Mouse (Mus musculus) brain, adult 2 months (tissue): Measurements from ENCODE around the gene Tceal7.
"Not testable (repeated sequence)": the region's sequence is repeated elsewhere in the genome, so short reads cannot be mapped to it uniquely, and the experiment has no call there.

Experiments used
- DNase-seq: peaks from one replicate; pipeline ENCODE4 v3.0.0; 2011; ENCODE audit warnings: low read depth, low spot score

Gene Tceal7

GRCm38 (mm10) chrX:136245521-136246071 is 31.0 kb downstream of the Tceal7 start:
- peak; percentile 62 for DNase-seq

GRCm38 (mm10) chrX:136248811-136249210 is 34.2 kb downstream of the Tceal7 start:
- DNase-seq = no peak

DNA sequence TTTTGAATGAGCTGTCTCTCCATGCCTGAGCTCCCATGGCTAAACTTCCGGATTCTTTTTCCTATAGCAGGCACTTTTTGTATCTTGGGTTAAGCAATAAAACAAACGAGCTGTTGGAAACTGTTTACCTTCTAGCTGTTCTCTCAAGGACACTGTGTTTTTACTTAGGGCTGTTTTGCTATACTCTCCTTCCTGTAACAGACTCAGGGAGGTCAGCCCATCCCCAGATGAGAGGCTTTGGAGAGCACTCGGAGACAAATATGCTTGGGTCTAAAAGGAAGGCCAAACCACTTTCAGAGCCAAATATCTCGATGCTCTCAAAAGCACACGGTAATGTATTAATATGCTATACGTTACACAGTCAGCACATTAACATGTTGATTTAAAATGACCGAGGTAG is 35.1 kb downstream of the Tceal7 start:
- no peak for DNase-seq

DNA sequence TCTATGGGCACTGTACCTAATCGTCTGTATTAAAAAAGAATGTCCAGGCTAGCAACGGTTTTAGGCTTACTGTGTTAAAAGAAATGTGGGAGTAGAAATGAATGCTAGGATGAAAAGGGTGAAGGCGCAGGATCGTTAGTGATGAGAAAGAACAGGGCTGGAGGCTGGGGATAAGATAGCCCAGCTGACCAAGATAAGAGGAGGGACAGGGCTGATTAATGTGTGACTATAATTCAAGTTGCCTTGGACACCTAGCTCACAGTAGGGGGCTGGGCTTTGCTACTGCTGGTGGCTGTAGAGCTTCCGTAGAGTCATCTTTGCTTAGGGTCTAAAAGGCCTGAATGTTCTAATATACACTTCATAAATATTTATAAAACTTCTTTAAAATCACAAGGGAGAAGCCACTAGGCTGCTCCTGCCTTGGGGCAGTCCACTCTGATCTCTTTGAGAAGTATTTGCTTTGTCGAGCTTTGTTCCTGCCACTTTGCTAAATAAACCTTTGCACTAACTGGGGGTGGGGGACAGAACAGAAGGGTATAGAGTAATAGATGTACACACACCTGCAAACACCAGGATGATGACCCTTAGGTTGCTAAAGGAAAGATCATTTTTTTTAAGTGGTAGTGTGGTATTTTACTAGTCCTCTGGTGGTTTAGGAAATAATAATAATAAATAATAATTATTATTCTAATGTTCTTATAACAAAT is 37.6 kb downstream of the Tceal7 start:
- DNase-seq = no peak

DNA sequence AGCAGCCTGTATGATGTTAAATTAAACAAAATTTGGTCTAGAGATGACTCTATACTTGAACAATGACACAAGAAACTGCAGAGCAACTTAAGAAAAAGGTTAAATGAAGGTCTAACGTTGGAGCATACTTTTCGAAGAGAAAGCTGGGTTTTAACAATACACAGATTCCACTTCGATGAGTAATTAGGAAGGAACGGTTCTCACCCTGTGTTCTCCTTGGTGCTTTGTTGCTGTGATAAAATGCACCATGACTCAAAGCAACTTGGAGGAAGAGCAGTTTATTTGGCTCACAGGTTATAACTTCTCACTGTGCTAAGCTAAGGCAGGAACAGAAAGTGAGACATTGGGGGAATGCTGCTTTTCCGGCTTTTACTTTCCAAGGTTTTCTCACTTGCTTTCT is 53.1 kb downstream of the Tceal7 start:
- no peak for DNase-seq

- no peak for DNase-seq
These were observed 53.6 kb downstream of the Tceal7 start for GRCm38 (mm10) chrX:136268173-136268572.

DNA sequence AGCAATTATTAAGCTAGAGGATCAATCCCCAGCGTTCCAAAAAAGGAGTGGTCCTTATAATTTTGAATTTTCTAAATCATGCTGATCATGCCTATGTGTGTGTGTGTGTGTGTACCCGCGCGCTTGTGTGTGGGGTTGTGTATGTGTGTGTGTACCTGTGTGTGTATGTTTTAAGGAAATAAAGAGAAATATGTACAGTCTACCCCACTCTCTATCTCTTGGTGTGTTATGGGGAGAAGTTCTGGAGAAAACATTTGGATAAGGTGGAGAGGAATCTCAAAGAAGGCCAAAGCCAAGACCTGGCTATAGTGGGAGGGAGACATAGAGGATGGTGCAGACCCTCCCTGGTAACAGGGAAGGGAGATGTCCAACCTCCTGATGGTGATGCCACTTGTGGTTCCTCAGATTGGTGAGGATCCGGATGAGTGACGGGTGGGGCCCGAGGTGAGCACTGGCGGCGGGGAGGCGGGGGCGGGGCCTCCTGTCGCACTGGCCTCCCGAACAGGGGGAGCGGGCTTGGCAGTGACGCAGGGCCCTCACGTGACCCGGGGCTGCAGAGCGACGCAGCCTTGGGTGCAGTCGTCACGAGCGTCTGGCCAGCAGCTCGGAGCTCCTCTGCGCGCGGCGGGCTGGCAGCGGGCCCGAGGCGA is 55.3 kb downstream of the Tceal7 start, which contains the start of gene Bex3:
TSS of gene Bex3 (plus strand) at position 511 of the 650 bp plus-strand sequence.
- DNase-seq = not testable (repeated sequence)

GRCm38 (mm10) chrX:136270393-136271111 is 56.0 kb downstream of the Tceal7 start:
- DNase-seq = peak; percentile 45

GRCm38 (mm10) chrX:136274542-136274941 is 60.0 kb downstream of the Tceal7 start:
- no peak for DNase-seq

DNA sequence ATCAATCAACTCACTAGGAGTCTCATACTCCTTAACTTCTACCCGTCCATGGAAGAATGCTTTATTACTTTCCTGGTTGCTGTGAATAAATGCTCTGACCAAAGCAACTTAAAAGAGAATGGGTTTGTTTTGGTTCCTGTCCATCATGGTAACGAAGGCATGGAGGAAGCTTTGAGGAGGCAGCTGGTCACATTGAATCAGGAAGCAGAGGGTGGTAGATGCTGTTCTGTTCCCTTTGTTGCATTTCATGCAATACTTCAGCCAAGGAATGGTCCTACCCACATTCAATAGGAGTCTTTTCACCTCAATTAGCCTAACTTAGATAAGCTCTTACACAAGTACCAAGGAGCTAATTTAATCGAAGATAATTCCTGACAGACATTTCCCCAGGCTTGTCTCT is 60.8 kb downstream of the Tceal7 start:
- no peak for DNase-seq
